Mouse (Mus musculus) left cerebral cortex, adult 9 months (tissue): ENCODE measurements at regions not wholly inside any gene's neighbourhood (a gene's known extent, or its start where the extent isn't known, plus 50 kb on each side); places are given as distances from the start of the nearest gene placed in this dataset.
A peak's percentile ranks its signal among the peaks of the same experiment; 100 is the strongest.

Experiments
- DNase-seq, 2 experiments: peaks; one replicate each; pipeline ENCODE4 v3.0.0; 2022; ENCODE audit warnings: low spot score in 2 of 2

- DNase-seq, result no peak
Observed at GRCm38 (mm10) chr5:75466941-75467340, 107.8 kb upstream of the Kit start.

- DNase-seq, result no peak
Observed at GRCm38 (mm10) chr5:75467916-75468315, 106.8 kb upstream of the Kit start.

- DNase-seq, result no peak
Observed at GRCm38 (mm10) chr5:75471010-75471409, 103.7 kb upstream of the Kit start.

GRCm38 (mm10) chr5:75472484-75472883, 102.2 kb upstream of the Kit start:
- no peak for DNase-seq

- no peak for DNase-seq
Observed at GRCm38 (mm10) chr5:75475414-75475813, 99.3 kb upstream of the Kit start.

- no peak for DNase-seq
Observed at GRCm38 (mm10) chr5:75478499-75478898, 96.2 kb upstream of the Kit start.

GRCm38 (mm10) chr5:75479149-75479548, 95.6 kb upstream of the Kit start:
- no peak for DNase-seq

GRCm38 (mm10) chr5:75481595-75481994, 93.1 kb upstream of the Kit start:
- no peak for DNase-seq

- peak in 1 of 2 experiments; percentile 4 for DNase-seq
Observed at GRCm38 (mm10) chr5:75484330-75484729, 90.4 kb upstream of the Kit start.

GRCm38 (mm10) chr5:75490806-75491205, 83.9 kb upstream of the Kit start:
- no peak for DNase-seq

GRCm38 (mm10) chr5:75494143-75494542, 80.6 kb upstream of the Kit start:
- DNase-seq, result no peak

- no peak for DNase-seq
Observed at GRCm38 (mm10) chr5:75499053-75499452, 75.7 kb upstream of the Kit start.

- DNase-seq, result no peak
Observed at GRCm38 (mm10) chr5:75499695-75500094, 75.0 kb upstream of the Kit start.

- no peak for DNase-seq
Observed at GRCm38 (mm10) chr5:75500654-75501416, 73.9 kb upstream of the Kit start.

- DNase-seq, result no peak
Observed at GRCm38 (mm10) chr5:75503673-75504072, 71.0 kb upstream of the Kit start.

GRCm38 (mm10) chr5:75512521-75513422, 61.9 kb upstream of the Kit start:
- no peak for DNase-seq

- DNase-seq, result no peak
Observed at GRCm38 (mm10) chr5:75518213-75518612, 56.5 kb upstream of the Kit start.

GRCm38 (mm10) chr5:75523041-75523678, 51.6 kb upstream of the Kit start:
- no peak for DNase-seq
